Mouse (Mus musculus) yolk sac, embryonic 10.5 days (tissue): ENCODE data around the gene Lrpap1.

Experiments
- DNase-seq: peaks from one replicate; pipeline ENCODE4 v3.0.0-alpha.2; 2017; ENCODE audit warnings: low spot score

Lrpap1 gene

GRCm38 (mm10) chr5:35120024-35120423 is 14.5 kb upstream of the Lrpap1 start:
- DNase-seq = no peak

- no peak for DNase-seq
These were observed 12.9 kb upstream of the Lrpap1 start for GRCm38 (mm10) chr5:35118418-35118817.

- no peak for DNase-seq
These were observed 12.1 kb upstream of the Lrpap1 start for GRCm38 (mm10) chr5:35117633-35118032.

- DNase-seq = no peak
These were observed 10.4 kb upstream of the Lrpap1 start for GRCm38 (mm10) chr5:35116002-35116401.

GRCm38 (mm10) chr5:35112444-35112843 is 6.9 kb upstream of the Lrpap1 start:
- no peak for DNase-seq

GRCm38 (mm10) chr5:35105922-35106298 is 344 bp upstream of the Lrpap1 start:
- no peak for DNase-seq

- DNase-seq = peak; percentile 73
These were observed 1.2 kb downstream of the Lrpap1 start for GRCm38 (mm10) chr5:35104183-35104959.

- peak; percentile 40 for DNase-seq
These were observed 2.0 kb downstream of the Lrpap1 start for GRCm38 (mm10) chr5:35103528-35103927.

GRCm38 (mm10) chr5:35103086-35103485 is 2.5 kb downstream of the Lrpap1 start:
- DNase-seq = no peak

GRCm38 (mm10) chr5:35091636-35092035 is 13.9 kb downstream of the Lrpap1 start:
- DNase-seq = no peak

GRCm38 (mm10) chr5:35089614-35089963 is 16.0 kb downstream of the Lrpap1 start:
- no peak for DNase-seq

- peak; percentile 50 for DNase-seq
These were observed 16.6 kb downstream of the Lrpap1 start for GRCm38 (mm10) chr5:35088785-35089613.

GRCm38 (mm10) chr5:35084913-35085312 is 20.7 kb downstream of the Lrpap1 start:
- DNase-seq = no peak

GRCm38 (mm10) chr5:35079101-35079500 is 26.5 kb downstream of the Lrpap1 start:
- no peak for DNase-seq

- no peak for DNase-seq
These were observed 29.2 kb downstream of the Lrpap1 start for GRCm38 (mm10) chr5:35076369-35076768.

GRCm38 (mm10) chr5:35073992-35074391 is 31.6 kb downstream of the Lrpap1 start:
- DNase-seq = no peak

GRCm38 (mm10) chr5:35073235-35073634 is 32.3 kb downstream of the Lrpap1 start:
- DNase-seq = no peak

GRCm38 (mm10) chr5:35071855-35072254 is 33.7 kb downstream of the Lrpap1 start:
- DNase-seq = no peak

- DNase-seq = no peak
These were observed 34.6 kb downstream of the Lrpap1 start for GRCm38 (mm10) chr5:35070953-35071352.

GRCm38 (mm10) chr5:35070314-35070713 is 35.3 kb downstream of the Lrpap1 start:
- no peak for DNase-seq

- DNase-seq = no peak
These were observed 35.7 kb downstream of the Lrpap1 start for GRCm38 (mm10) chr5:35069841-35070240.

- no peak for DNase-seq
These were observed 45.5 kb downstream of the Lrpap1 start for GRCm38 (mm10) chr5:35060098-35060497.

- DNase-seq = no peak
These were observed 47.4 kb downstream of the Lrpap1 start for GRCm38 (mm10) chr5:35058216-35058615.
